Mouse (Mus musculus) embryonic facial prominence, embryonic 11.5 days (tissue): ENCODE results near the gene Mtmr4. TPM values are rescaled to one million over a fixed set of nuclear protein-coding genes. Genes with fewer than 3 reads are reported as not detected.

Source experiments
- ATAC-seq: fragments of 200-750 bp; cut with Nextera tagmentation; replicated peaks from 2 replicates; pipeline ENCODE4 v1.8.0; 2017; ENCODE audit warnings: low read depth; ENCODE audit not compliant: insufficient number of reproducible peaks, low FRiP score, low TSS enrichment
- DNase-seq: peaks from one replicate; pipeline ENCODE4 v3.0.0-alpha.2; 2015; ENCODE audit warnings: low spot score
- H3K27ac ChIP-seq: fragments of 300-500 bp; sonication (generic); replicated peaks from 2 replicates; pipeline ENCODE4 v1.5.1; 2014; ENCODE audit warnings: mild to moderate bottlenecking, low read depth, low read length, control low read depth
- H3K27me3 ChIP-seq: fragments of 300-500 bp; sonication (generic); 2 replicates; pipeline ENCODE4 v1.6.1; 2014; ENCODE audit warnings: mild to moderate bottlenecking, low read length, moderate library complexity, mixed read lengths; ENCODE audit not compliant: control insufficient read depth, insufficient read depth
- H3K36me3 ChIP-seq: fragments of 300-500 bp; sonication (generic); replicated peaks from 2 replicates; pipeline ENCODE4 v1.6.1; 2014; ENCODE audit warnings: low read depth, mild to moderate bottlenecking, low read length, moderate library complexity, mixed read lengths; ENCODE audit not compliant: control insufficient read depth, insufficient read depth
- H3K4me1 ChIP-seq: fragments of 300-500 bp; sonication (generic); 2 replicates; pipeline ENCODE4 v1.6.1; 2014; ENCODE audit warnings: low read length, mixed read lengths; ENCODE audit not compliant: control insufficient read depth, insufficient read depth
- H3K4me2 ChIP-seq: fragments of 300-500 bp; sonication (generic); 2 replicates; pipeline ENCODE4 v1.6.1; 2014; ENCODE audit warnings: low read depth, mild to moderate bottlenecking, control low read depth, low read length, moderate library complexity
- H3K4me3 ChIP-seq: fragments of 300-500 bp; sonication (generic); 2 replicates; pipeline ENCODE4 v1.5.1; 2014; ENCODE audit warnings: low read depth, low read length, control low read depth
- H3K9ac ChIP-seq: fragments of 300-500 bp; sonication (generic); replicated peaks from 2 replicates; pipeline ENCODE4 v1.6.1; 2014; ENCODE audit warnings: mild to moderate bottlenecking, control low read depth, low read length
- H3K9me3 ChIP-seq: fragments of 300-500 bp; sonication (generic); replicated peaks from 2 replicates; pipeline ENCODE4 v1.6.1; 2016; ENCODE audit warnings: mild to moderate bottlenecking, low read length, inconsistent platforms, mixed read lengths; ENCODE audit not compliant: control insufficient read depth
- WGBS: fragments of 180-500 bp; shearing (Covaris S2); extraction: QIAGEN DNeasy Blood & Tissue Kit; methylation state at CpG from one replicate; pipeline ENCODE4 v1.1.7; 2014; 5-methylcytosine and 5-hydroxymethylcytosine counted together
- polyA plus RNA-seq: library from polyadenylated mRNA; unstranded; fragments of >200 nt; fragmentation: Nextera tagmentation; extraction: Ambion mirVana; gene quantifications from 2 replicates; pipeline ENCODE4 v1.2.1, GENCODE M21; 2014

Gene Mtmr4
- polyA plus RNA-seq, 1 experiment from 2014 or later: 61.9 TPM

GRCm38 (mm10) chr11:87568255-87568953 is 23.6 kb upstream of the Mtmr4 start, which contains the start of gene Sept4:
Sept4 (plus strand) TSS chr11:87568903.
- Histone ChIP-seq H3K9me3 (no peaks in the 10 kb centered on the region), H3K4me2 (no peak within 1 kb of the TSS), H3K27ac (no peak within 1 kb of the TSS), H3K4me1 (no peaks in the 10 kb centered on the region), H3K4me3 (no peak within 1 kb of the TSS), H3K36me3 (no peaks in the 10 kb centered on the region), H3K9ac (no peak within 1 kb of the TSS), H3K27me3 (no peaks in the 10 kb centered on the region)
- 80% methylated on average over 7 of the region's 7 CpGs for WGBS
- ATAC-seq (no peak), DNase-seq (no peak)

GRCm38 (mm10) chr11:87570743-87571142 is 21.2 kb upstream of the Mtmr4 start:
- no peaks in the 10 kb centered on the region for H3K36me3 ChIP-seq
- no peak overlapping the region for H3K27ac ChIP-seq
- H3K4me2 ChIP-seq: no peak overlapping the region
- H3K4me1 ChIP-seq: no peaks in the 10 kb centered on the region
- WGBS: 57% methylated on average over 5 of the region's 5 CpGs
- ATAC-seq: no peak
- H3K4me3 ChIP-seq: no peak overlapping the region
- no peaks in the 10 kb centered on the region for H3K9me3 ChIP-seq
- DNase-seq: no peak
- H3K9ac ChIP-seq: no peak overlapping the region
- H3K27me3 ChIP-seq: no peaks in the 10 kb centered on the region

GRCm38 (mm10) chr11:87571361-87571950 is 20.5 kb upstream of the Mtmr4 start:
- H3K4me1 ChIP-seq: no peaks in the 10 kb centered on the region
- H3K4me3 ChIP-seq: no peak overlapping the region
- H3K9me3 ChIP-seq: no peaks in the 10 kb centered on the region
- H3K36me3 ChIP-seq: no peaks in the 10 kb centered on the region
- WGBS: 92% methylated on average over 1 of the region's 1 CpGs
- H3K27me3 ChIP-seq: no peaks in the 10 kb centered on the region
- ATAC-seq: no peak
- H3K27ac ChIP-seq: no peak overlapping the region
- no peak overlapping the region for H3K9ac ChIP-seq
- H3K4me2 ChIP-seq: no peak overlapping the region
- DNase-seq: no peak

- Histone ChIP-seq H3K4me2 (no peak overlapping the region), H3K36me3 (no peaks in the 10 kb centered on the region), H3K9me3 (no peaks in the 10 kb centered on the region), H3K27ac (no peak overlapping the region), H3K4me3 (no peak overlapping the region), H3K9ac (no peak overlapping the region), H3K27me3 (no peaks in the 10 kb centered on the region), H3K4me1 (no peaks in the 10 kb centered on the region)
- no peak for DNase-seq
- ATAC-seq: no peak
- WGBS: 78% methylated on average over 7 of the region's 7 CpGs
Observed at GRCm38 (mm10) chr11:87573751-87574150, 18.2 kb upstream of the Mtmr4 start.

- H3K36me3 ChIP-seq: no peaks in the 10 kb centered on the region
- H3K4me3 ChIP-seq: no peak overlapping the region
- 63% methylated on average over 21 of the region's 21 CpGs for WGBS
- H3K4me2 ChIP-seq: no peak overlapping the region
- H3K27ac ChIP-seq: no peak overlapping the region
- H3K4me1 ChIP-seq: no peaks in the 10 kb centered on the region
- DNase-seq: no peak
- no peaks in the 10 kb centered on the region for H3K27me3 ChIP-seq
- no peak overlapping the region for H3K9ac ChIP-seq
- H3K9me3 ChIP-seq: no peaks in the 10 kb centered on the region
- no peak for ATAC-seq
Observed at GRCm38 (mm10) chr11:87574520-87575180, 17.3 kb upstream of the Mtmr4 start.

GRCm38 (mm10) chr11:87577601-87578248 is 14.2 kb upstream of the Mtmr4 start:
- WGBS: 11% methylated on average over 6 of the region's 6 CpGs
- Histone ChIP-seq H3K4me1 (no peaks in the 10 kb centered on the region), H3K4me3 (peak overlapping the region; percentile 55; the same call in 1 of the 2 replicates), H3K36me3 (no peaks in the 10 kb centered on the region), H3K27me3 (no peaks in the 10 kb centered on the region), H3K4me2 (peak overlapping the region; percentile 98), H3K9me3 (no peaks in the 10 kb centered on the region), H3K27ac (no peak overlapping the region), H3K9ac (no peak overlapping the region; the same call in 1 of the 2 replicates)
- DNase-seq: no peak
- no peak for ATAC-seq

- Histone ChIP-seq H3K4me1 (no peaks in the 10 kb centered on the region), H3K9me3 (no peaks in the 10 kb centered on the region), H3K27ac (no peak overlapping the region), H3K9ac (peak overlapping the region; percentile 61), H3K4me3 (peak overlapping the region; percentile 55), H3K4me2 (peak overlapping the region; percentile 98), H3K36me3 (no peaks in the 10 kb centered on the region), H3K27me3 (no peaks in the 10 kb centered on the region)
- DNase-seq (peak; percentile 65), ATAC-seq (peak; percentile 53; the same call in 1 of the 2 replicates)
- WGBS: under 1% methylated on average over 39 of the region's 40 CpGs
Observed at GRCm38 (mm10) chr11:87578249-87578962, 13.6 kb upstream of the Mtmr4 start.
